Mouse (Mus musculus) frontal cortex, postnatal 25 days (tissue): ENCODE results near the gene Mpig6b.

Experiments
- DNase-seq, 2 experiments: peaks; one replicate each; pipeline ENCODE4 v3.0.0; 2022; ENCODE audit warnings: low spot score in 2 of 2

Mpig6b gene

GRCm38 (mm10) chr17:35017706-35018030 lies 48.3 kb downstream of the Mpig6b start:
- no peak for DNase-seq

- DNase-seq, result no peak
Measured at GRCm38 (mm10) chr17:35016791-35017705, 48.9 kb downstream of the Mpig6b start.

- DNase-seq, result no peak
Measured at GRCm38 (mm10) chr17:35016376-35016775, 49.6 kb downstream of the Mpig6b start, which contains the start of gene Vwa7. Gene Vwa7, plus strand, starts transcription at chr17:35016579.

GRCm38 (mm10) chr17:35015296-35015695 lies 50.7 kb downstream of the Mpig6b start:
- DNase-seq, result no peak

- DNase-seq, result no peak
Measured at GRCm38 (mm10) chr17:35013221-35013620, 52.8 kb downstream of the Mpig6b start.
